Mouse (Mus musculus) T-helper 1 cell (primary cell): ENCODE results near the gene Tjap1.

Source experiments
- in situ Hi-C: fragments of 300-600 bp; cut with MboI, MseI; formaldehyde crosslinking; loops from one replicate; pipeline ENCODE4 v1.15.1; 2025; ENCODE audit warnings: high pct_unique_total_duplicates

Gene Tjap1

DNA sequence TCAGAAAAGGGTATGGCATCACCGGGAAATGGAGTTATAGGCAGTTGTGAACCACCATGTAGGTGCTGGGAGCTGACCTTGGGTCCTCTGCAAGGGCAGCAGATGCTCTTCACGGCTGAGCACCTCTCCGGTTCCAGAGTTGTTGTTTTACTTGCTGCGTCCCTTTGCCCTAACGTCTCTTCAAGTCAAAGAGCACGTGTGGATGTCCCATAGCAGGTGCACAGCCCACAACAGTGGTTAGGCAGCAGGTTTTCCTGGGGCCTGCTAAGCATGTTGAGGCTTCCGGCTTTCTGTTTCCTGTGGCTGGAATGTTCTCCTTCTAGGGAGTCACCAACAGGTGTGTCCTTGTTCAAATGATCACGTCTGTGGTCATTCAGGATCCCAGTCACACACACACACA, 1.1 kb upstream of the Tjap1 start:
- in situ Hi-C loops: no loop called here

DNA sequence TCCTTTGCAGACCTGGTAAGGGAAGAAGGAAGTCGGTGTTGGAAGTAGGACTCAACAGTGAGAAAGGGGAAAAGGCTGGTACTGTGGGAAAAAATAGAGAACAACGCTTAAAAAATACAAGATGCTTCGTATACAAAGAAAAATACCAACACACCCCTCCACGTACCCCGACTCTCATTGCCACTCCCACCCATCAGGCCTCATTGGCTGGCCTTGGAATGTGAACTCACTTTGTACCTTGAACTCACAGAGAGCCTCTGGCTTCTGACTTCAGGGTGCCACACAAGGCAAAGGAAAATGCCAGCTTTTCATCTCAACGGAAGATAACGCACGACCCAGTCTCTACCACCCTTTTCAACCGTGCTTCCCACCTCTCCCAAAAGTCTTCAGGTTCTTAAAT, 314 bp upstream of the Tjap1 start:
- in situ Hi-C loops: no loop called here

DNA sequence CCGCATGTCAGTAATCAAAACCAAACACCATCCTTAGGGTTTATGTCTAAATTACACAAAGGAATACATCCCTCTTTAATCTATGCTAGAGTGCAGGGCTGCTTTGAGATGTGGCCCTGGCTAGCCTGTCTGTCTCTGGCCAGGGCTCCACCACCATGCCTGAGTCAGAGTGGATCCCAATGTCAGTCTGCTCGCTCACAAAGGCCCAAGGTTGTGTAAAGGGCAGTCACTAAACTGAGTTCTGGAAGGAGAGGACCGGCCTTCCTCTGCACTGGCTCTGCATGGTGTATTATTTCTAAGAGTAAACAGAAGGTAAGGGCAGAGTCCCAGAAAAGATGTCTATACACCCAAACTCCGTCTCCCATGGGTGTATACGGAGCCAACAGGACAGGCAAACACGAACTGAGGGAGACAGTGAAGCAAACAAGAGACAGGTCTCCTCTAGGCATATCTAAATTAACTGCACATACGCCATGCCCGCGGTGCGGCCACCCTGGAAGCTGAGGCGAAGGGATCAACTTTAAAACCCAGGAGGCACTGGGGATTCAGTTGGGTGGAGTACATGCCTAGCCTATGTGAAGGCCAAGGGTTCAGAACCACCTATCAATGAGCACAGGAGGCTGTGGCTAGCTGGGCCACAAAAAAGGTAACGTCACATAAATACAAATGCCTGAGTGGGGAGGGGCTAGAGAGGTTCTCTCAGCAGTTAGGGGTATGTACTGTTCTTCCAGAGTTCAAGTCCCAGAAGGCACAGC, 4.6 kb downstream of the Tjap1 start:
- in situ Hi-C loops: no loop called here

DNA sequence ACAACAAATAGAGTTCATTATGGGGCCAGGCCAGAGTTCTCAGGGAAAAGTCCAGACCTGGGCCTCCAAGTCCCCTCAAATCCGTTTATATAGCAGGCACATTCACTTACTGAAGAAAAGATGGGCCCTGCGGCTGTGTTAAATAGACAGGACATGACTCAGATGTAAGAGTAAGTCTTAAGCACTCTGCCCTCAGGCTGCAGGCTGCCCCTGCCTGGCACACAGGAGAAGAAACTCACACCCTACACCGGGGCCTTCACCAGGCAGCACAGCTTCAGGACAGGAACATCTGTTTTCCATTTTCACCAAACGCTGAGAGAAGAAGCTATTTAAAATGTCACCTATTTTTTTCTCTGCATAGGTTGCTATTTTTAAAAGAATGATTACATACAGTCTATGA, 5.2 kb downstream of the Tjap1 start:
- in situ Hi-C loops: no loop called here

DNA sequence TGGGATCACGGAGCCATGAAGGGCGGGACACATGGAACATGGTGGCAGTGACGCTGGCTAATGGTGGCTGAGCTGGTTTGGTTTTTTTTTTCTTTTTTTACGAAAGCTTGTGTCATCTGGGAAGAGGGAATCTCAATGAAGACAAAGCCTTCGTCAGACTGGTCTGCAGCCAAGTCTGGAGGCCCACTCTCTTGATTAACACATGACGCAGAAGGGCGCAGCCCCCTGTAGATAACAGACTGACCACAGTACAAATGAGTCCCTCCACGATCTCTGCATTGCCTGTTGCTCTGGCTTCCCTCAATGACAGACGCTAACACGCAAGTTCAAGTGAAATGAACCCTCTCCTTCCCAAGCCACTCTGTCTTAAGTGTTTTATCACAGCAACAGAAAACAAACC, 7.3 kb downstream of the Tjap1 start:
- in situ Hi-C loops: no loop called here

DNA sequence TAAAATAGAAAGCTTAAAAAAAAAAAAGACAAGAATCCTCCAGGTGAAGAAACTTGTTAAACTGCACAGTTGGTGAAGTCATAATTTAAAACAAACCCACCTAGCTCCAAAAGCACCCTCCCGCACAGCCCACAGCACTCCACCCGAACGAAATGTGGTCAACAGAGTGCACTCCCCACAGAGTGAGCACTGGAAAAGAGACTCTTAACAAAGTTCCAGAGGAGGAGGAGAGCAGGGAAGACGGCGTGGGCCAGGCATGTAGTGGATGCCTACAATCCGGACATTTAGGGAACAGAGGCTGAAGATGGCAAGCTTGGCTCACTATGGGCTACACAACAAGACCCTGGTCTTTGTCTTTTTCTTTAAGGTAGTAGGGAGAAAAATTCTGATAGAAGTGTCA, 7.8 kb downstream of the Tjap1 start:
- in situ Hi-C loops: no loop called here

DNA sequence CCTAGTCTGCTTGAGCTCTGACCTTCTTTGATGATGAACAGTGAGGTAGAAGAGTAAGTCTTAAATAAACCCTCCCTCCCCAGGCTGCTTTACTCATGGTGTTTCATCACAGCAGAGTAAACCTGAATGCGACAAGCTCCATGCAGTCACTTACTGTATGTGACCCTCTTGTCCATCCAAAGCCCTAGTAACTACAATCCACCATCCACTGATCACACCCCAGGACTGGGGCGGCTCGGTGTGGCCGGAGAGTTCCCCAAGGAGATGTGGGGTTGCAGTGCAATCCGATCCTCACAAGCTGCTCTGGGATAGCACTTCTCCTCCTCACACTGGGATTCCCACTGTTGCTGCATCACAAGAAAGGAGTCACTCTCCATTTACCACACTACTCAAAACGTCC, 8.4 kb downstream of the Tjap1 start:
- in situ Hi-C loops: no loop called here

DNA sequence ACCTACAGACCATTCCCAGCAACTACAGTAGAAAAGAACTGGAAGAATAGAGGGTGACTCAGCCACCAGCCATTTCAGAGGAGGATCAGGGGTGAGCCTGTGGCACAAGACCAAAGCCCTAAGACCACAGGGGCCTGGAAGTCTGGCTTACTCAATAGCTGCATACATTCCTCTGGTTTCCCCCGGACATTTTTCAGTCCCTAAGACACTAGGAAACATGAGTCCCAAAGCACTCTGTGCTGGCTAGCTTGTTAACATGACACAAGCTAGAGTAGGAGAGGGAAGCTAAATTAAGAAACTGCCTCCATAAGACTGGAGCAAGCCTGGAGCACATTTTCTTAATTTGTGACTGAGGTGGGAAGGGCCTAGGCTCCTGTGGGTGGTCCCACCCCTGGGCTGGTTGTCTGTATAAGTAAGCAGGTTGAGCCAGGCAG, 9.0 kb downstream of the Tjap1 start:
- in situ Hi-C loops: no loop called here

DNA sequence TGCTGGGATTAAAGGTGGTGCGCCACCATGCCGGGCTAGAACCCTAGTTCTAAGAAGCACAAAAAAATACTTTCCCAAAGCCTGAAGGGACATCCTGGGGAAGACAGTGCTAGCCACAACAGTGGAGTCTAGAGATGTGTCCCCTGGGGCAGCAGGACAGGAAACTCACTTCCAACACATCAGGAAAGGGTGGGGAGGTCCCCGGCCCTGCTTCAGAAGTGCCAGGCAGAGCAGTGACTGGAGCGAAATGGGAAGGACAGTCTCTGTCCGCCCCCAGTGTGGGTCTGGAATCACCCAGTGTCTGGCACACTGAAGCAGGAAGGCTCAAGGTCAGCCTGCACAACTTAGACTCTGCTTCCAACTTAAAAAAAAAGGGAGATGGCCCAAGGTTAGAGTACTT, 10.2 kb downstream of the Tjap1 start:
- in situ Hi-C loops: no loop called here

DNA sequence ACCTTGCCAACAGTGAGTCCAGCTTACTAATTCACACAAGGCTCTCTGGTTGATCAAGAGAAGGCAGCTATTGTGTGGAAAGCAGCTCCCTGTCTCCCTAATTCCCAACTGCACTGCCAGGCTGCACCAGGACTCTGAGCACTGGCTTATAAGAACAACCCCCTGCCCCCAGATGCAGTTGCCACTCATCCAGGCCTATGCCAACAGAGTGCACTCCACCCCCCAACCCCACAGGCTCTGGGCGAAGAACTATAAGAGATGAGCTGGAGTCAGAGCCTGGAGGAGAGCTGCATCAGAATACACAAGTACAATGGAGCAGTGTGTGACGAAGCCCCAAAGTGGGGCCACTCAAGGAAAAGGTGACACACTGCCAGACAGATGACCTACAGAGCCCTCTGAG, 10.8 kb downstream of the Tjap1 start:
- in situ Hi-C loops: no loop called here

DNA sequence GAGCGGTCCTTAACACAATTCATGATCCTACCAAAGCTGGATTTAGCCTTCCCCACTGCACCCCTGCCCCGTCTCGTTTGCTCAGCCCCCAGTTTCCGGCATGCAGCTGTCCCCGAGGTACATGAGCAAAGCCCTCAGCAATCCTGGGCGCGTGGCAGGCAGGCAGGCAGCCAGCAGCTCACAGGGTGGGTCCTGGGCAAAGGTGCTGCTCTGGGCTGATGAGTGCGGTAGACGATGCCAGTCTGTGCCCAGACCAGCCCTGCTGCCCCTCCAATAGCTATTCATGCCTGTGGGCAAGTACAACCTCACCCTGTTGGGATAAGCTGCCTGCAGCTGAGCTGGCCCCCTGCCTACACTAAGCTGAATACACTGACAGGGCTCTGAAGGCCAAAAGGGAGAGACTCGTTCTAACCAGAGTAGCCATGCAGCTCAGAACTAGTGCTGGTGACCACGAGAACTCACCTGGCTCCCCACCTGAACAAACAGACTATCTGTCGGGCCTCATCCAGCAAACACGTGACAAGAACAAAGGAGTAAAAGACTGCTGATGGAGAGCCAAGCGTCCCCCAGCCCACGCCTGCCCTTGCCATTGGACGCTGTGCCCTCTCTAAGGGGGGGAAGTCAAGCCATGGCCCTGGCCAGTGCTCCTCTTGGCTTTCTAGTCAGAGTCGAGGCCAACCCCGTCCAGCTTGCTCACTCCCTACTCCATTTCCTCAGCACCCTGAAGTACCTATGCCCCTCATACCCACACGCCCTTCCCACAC, 12.9 kb downstream of the Tjap1 start:
- in situ Hi-C loops: no loop called here

DNA sequence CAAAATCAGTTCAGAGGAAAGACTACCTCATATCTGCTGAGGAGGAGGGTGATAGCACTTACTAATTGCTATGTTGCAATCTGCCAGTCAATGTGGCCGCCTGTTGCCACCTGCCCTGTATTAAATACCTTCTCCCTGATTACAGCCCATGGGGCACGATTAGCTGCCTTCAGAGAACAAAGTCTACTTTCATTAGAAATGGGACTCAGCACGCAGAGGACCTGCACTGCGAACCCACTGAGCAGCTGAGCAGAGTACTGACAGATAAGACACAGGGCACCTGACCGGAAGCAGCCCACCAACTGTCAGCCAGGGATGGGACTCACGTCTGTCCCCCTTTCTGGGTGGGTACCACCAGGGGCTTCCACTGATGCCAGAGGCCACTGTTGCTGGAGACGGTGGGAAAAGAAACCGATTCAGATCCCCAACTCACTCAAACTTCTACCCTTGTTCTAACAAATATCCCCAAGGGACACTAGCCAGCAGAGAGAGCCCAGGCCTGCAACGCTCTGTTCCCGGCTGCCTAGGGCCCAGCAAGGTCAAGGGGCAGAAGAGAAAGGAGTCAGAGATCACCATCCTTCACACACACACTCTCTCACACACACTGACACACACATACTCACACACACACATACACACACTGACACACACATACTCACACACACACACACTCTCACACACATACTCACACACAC, 14.7 kb downstream of the Tjap1 start:
- in situ Hi-C loops: no loop called here

DNA sequence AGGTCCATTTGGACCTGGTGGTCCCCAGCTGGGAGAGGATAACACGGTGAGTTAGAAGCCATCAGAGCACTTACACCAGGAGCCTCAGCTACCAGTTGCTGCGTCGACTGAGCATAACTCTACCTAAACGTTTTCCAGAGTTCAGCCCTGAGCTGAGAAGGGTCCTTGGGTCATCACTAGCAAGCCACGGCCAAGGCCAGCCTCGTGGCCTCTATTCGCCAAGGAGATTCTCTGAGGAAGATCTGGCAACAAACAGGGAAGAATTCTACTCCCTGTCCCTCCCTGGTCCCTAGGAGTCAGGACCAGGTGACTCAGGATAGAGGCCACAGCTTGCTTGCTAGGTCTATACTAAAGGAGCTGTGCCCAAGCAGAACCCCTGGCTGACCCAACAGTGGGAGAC, 15.3 kb downstream of the Tjap1 start:
- in situ Hi-C loops: no loop called here

DNA sequence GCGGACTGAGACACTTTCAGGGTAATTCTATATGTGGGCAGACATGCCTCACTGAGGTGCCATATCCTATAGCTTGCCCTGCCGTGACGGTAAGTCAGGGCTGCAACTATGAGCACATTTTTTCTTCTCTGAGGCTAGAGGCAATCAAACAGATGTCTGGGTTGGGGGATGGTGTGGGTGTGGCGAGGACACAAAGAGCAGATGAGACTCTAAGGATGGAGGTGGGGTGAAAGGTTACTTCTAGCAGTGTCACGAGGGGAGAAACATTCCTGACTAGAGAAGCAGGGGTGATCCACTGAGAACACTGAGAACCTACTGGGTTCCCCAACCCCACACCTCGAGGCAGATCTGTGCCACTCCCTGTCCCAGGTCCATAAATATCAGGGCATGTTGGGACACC, 15.8 kb downstream of the Tjap1 start:
- in situ Hi-C loops: no loop called here

DNA sequence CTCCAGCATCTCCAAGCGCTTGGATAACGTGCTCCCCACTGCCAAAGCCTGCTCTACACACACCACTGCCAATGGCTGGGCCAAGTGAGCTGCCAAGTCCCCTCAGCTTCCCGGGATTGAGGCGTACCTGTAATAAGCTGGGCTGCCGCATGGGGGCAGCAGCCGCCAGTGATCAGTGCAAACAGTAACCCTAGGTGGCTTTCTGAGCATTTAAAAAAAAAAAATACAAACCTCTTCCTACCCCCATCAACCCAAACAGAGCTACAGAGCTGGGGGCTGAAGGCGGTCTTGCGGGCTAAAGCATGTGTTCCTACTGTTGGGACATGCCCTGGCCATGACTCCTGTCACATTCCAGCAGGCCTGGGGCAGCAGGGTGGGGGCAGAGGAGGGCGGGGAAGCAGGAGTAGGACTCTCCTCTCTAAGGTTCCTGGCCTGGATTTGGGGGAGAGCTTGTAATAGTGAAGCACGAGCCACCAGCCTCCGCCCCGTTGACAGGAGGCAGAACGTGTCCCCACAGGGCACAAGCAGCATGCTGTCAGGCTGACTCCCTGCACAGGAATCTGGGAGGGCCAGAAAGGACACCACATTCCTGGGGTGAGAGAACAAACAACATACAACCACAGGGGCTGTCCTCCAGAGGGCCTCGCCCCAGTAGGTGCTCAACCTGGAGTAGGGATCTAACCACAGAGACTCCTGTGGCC, 16.8 kb downstream of the Tjap1 start:
- in situ Hi-C loops: no loop called here

DNA sequence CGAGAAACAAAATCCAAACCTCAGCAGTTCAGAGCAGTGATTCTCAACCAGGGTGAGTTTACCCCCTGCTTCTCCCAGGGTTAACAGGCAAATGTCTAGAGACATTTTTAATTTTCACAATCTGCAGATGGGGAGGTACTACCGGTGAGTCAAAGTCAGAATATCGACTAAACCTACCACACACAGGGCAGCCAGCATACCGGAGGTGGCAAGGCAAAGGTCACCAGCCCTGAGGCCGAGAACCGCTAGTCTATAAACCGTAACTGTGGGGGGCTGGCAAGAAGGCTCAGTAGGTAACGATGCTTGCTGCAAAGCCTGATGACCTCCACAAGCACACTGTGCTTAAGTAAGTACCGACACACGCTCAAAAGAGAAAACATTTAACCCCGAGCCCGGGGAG, 17.3 kb downstream of the Tjap1 start:
- in situ Hi-C loops: no loop called here

DNA sequence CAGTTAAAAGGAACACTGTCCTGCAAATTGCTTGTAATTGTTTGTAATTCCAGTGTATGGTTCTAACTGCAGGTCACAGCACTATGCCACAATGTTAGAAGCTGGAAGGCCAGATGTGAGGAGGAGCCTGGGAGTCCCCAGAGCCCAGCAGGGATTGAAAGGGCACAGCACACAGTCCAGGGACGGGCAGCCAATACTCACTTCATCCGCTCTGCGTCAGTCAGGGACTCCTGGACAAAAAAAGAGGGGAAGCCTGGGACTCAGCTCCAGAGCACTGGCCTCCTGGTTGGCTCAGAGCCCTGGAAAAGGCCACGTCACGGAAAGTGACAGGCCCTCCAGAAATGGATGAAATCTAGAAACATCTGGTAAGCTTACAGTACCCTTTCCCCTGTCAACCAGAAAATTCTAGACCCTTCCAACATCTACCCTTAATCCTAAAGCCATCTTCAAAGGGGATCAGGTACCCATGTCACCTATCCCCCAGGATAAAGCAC, 20.6 kb downstream of the Tjap1 start:
- in situ Hi-C loops: no loop called here

DNA sequence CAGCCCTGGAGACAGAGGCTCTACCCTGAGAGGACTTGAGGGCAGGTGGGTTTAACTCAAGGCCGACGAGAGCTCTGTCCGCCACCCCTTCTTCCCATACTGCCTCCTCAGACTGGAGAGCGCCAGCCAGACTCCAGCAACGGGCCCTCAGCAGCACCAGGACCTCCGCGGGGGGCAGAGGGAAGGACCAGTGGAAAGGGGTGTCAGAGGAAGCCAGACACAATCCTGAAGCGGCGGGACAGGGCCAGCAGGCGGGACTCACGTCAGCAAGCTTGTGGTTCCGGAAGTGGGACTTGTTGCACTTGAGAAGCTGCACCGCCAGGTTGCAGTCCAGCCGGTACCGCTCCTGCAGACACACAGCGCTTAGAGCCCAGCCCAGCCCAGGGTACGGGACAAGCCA, 23.2 kb downstream of the Tjap1 start:
- in situ Hi-C loops: no loop called here

DNA sequence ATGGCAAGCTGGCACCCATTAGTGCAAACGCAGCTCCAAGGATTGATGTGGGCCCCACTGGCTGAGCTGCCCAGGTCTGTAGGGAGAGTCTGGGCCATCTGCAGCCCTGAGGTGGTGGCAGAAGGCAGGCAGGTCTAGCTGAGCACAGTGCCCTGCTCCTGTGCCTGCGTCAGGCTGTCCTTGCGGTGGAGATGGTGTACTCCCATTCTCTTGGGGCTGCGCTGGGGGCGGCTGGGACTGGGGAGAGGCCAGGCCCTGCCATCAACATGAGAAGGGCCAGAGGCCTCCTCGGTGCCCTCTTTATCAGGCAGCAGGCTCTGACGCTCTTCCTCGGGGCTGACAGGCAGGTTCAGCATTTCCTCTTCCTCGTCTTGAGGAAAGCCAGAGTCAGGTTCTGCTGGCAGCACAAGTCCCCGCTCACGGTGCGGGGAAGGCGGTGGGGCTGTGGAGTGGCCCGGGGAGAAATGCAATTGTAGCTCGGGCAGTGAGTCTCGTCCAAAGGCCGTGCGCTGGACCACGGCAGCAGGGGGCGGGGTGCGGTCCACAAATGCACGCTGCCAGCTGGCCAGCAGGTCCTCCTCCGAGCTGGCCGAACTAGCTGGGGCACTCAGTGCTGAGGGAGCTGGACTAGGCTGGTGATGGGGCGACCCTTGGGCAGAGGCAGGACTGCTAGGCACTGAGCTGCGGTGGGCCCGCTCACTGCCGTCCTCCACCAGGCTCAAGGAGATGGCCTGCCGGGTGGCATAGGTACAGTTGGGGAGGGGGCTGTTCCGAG, 24.4 kb downstream of the Tjap1 start:
- in situ Hi-C loops: no loop called here

DNA sequence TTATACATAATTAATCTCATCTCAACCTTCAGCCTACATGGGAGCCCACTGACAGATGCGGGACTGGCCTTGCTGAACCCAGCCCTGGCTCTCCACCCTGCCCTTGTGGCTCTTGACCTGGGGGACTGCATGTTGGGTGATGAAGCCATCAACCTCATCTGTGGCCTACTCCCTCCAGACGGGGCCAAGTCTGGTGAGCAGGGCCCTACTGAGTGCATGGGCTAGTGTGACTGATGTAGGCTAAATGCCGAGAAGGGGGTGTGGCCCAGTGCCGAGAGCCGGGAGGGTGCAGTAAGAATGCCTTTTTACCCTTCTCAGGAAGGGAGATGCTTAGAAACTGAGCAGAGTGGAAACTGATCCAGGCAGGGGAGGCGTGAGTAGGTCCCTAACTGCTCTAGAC, 27.7 kb downstream of the Tjap1 start:
- in situ Hi-C loops: no loop called here

DNA sequence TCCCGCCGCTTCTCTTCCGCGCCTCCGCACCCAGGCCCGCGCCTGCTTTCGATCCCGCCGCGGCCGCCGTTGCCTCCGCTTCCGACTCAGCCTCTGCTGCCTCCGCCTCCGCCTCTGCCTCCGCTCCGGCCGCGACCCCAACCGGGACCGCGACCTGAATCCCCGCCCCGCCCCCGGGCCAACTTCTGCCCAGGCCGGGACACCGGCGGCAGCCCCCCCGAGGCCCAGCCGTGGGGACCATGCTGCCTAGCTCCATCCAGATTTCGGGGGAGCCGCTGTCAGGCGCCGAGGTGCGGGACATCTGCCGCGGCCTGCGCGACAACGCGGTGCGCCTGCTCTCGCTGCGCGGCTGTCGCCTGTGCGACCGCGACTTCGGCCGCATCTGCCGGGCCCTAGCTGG, 28.7 kb downstream of the Tjap1 start:
- in situ Hi-C loops: no loop called here
